9 mouse cellular contexts compared by ENCODE assay signal in genomic region chr2:145588009-145588737, GRCm38 (mm10).
DNase-seq lines count a peak whose midpoint lies in the region; ATAC-seq lines count a peak whose summit lies in the region.
"Had no signal": no experiment of that assay in that cellular context is flagged by ENCODE, and none has a peak within 500 bp of the region (broad histone marks: within the 10 kb centered on the region; RNA-seq: fewer than 3 reads in every experiment).

No protein-coding gene starts in this region.

- DNase-seq in 3T3-L1 (ENCODE audit: low read depth, low spot score): peak; percentile 82
- peak; percentile 38 for DNase-seq in MN1 (ENCODE audit: low spot score)
- DNase-seq in cerebellum, adult 9-11 months: peak; percentile 51
- peak; percentile 49 to 67 for DNase-seq in frontal cortex, postnatal 14 days (ENCODE audit: low spot score in 2 of 2)
- peak; percentile 67 for DNase-seq in kidney, adult 9 months
- DNase-seq in limb, embryonic 11.5 days (ENCODE audit: low spot score): peak; percentile 61
- DNase-seq in monocyte, adult 2 months (ENCODE audit: low read depth in 1 of 2, low spot score in 2 of 2): peak; percentile 6 to 39
- peak; percentile 37 for DNase-seq in yolk sac, embryonic 10.5 days (ENCODE audit: low spot score)

- H3K9ac ChIP-seq in limb, embryonic 11.5 days (ENCODE audit: low read length): no peak overlapping the region
- H3K9ac ChIP-seq: heart, embryonic 13.5 days had no signal

- H3K4me3 ChIP-seq in limb, embryonic 11.5 days (ENCODE audit: low read depth, low read length): no peak overlapping the region
- H3K4me3 ChIP-seq: heart, embryonic 13.5 days had no signal

- no peaks in the 10 kb centered on the region for H3K27me3 ChIP-seq in limb, embryonic 11.5 days (ENCODE audit: control insufficient read depth, insufficient read depth, low read length)
- H3K27me3 ChIP-seq: heart, embryonic 13.5 days had no signal

- ATAC-seq in limb, embryonic 11.5 days (ENCODE audit: insufficient number of reproducible peaks, low FRiP score, low TSS enrichment, low read depth): peak; percentile 65; the same call in 1 of the 2 replicates

- no peaks in the 10 kb centered on the region for H3K4me1 ChIP-seq in limb, embryonic 11.5 days (ENCODE audit: control insufficient read depth, insufficient read depth, low read length)
- H3K4me1 ChIP-seq: heart, embryonic 13.5 days had no signal

- no peak overlapping the region for H3K4me2 ChIP-seq in limb, embryonic 11.5 days (ENCODE audit: low read depth, severe bottlenecking)
- H3K4me2 ChIP-seq: heart, embryonic 13.5 days had no signal

- no peak overlapping the region for H3K27ac ChIP-seq in limb, embryonic 11.5 days (replicated peaks; ENCODE audit: low read depth, low read length)
- H3K27ac ChIP-seq: heart, embryonic 13.5 days had no signal

- H3K9me3 ChIP-seq in limb, embryonic 11.5 days (ENCODE audit: control insufficient read depth, low read length): no peaks in the 10 kb centered on the region
- H3K9me3 ChIP-seq: heart, embryonic 13.5 days had no signal

- no peaks in the 10 kb centered on the region for H3K36me3 ChIP-seq in limb, embryonic 11.5 days (ENCODE audit: control insufficient read depth, insufficient read depth, low read length)
- H3K36me3 ChIP-seq: heart, embryonic 13.5 days had no signal

- 67% methylated on average over 8 of the region's 8 CpGs for WGBS in limb, embryonic 11.5 days

Comparison
In these comparisons a context has a peak if more than half of its experiments do, and no peak if none do; other contexts are left out.
1. DNase-seq: peak in every context shown above with its lines; median percentile 82 in 3T3-L1; 67 in kidney, adult 9 months; 61 in limb, embryonic 11.5 days; 58 in frontal cortex, postnatal 14 days; 51 in cerebellum, adult 9-11 months; 38 in MN1; 37 in yolk sac, embryonic 10.5 days; 22 in monocyte, adult 2 months.